Mouse (Mus musculus) lung, embryonic 14.5 days (tissue): ENCODE measurements around the gene Lca5l. TPM values are rescaled to one million over a fixed set of nuclear protein-coding genes. Genes with fewer than 3 reads are reported as not detected.

Source experiments
- ATAC-seq: fragments of 200-750 bp; cut with Nextera tagmentation; 2 replicates; pipeline ENCODE4 v1.8.0; 2017; ENCODE audit warnings: mild to moderate bottlenecking, moderate TSS enrichment, moderate library complexity; ENCODE audit not compliant: insufficient read depth
- DNase-seq: peaks from one replicate; pipeline ENCODE4 v3.0.0-alpha.2; 2015
- H3K27ac ChIP-seq: fragments of 300-500 bp; sonication (generic); 2 replicates; pipeline ENCODE4 v1.5.1; 2014; ENCODE audit warnings: low read depth, mild to moderate bottlenecking, moderate library complexity
- H3K27me3 ChIP-seq: fragments of 300-500 bp; sonication (generic); 2 replicates; pipeline ENCODE4 v1.6.1; 2014; ENCODE audit warnings: low read length, control low read depth; ENCODE audit not compliant: insufficient read depth
- H3K36me3 ChIP-seq: fragments of 300-500 bp; sonication (generic); 2 replicates; pipeline ENCODE4 v1.6.1; 2014; ENCODE audit warnings: control low read depth; ENCODE audit not compliant: insufficient read depth
- H3K4me1 ChIP-seq: fragments of 300-500 bp; sonication (generic); 2 replicates; pipeline ENCODE4 v1.6.1; 2014; ENCODE audit warnings: antibody characterized with exemption, control low read depth; ENCODE audit not compliant: insufficient read depth
- H3K4me2 ChIP-seq: fragments of 300-500 bp; sonication (generic); 2 replicates; pipeline ENCODE4 v1.6.1; 2014; ENCODE audit warnings: mild to moderate bottlenecking
- H3K4me3 ChIP-seq: fragments of 300-500 bp; sonication (generic); 2 replicates; pipeline ENCODE4 v1.5.1; 2014; ENCODE audit warnings: low read depth, low read length
- H3K9ac ChIP-seq: fragments of 300-500 bp; sonication (generic); 2 replicates; pipeline ENCODE4 v1.6.1; 2014
- H3K9me3 ChIP-seq: fragments of 300-500 bp; sonication (generic); 2 replicates; pipeline ENCODE4 v1.6.1; 2016; ENCODE audit warnings: low read depth, low read length, control low read depth
- CTCF ChIP-seq: IDR thresholded peaks from 2 replicates; pipeline ENCODE4 v1.5.1; 2016; ENCODE audit warnings: antibody characterized with exemption, low read depth
- WGBS: fragments of 180-500 bp; shearing (Covaris S2); extraction: QIAGEN DNeasy Blood & Tissue Kit; methylation state at CpG from one replicate; pipeline ENCODE4 v1.1.7; 2014; 5-methylcytosine and 5-hydroxymethylcytosine counted together
- polyA plus RNA-seq: library from polyadenylated mRNA; unstranded; fragments of >200 nt; fragmentation: Nextera tagmentation; extraction: Ambion mirVana; gene quantifications from 2 replicates; pipeline ENCODE4 v1.2.1, GENCODE M21; 2014

The Lca5l gene
- 1.1 and 1.9 TPM in 2 replicates for polyA plus RNA-seq

DNA sequence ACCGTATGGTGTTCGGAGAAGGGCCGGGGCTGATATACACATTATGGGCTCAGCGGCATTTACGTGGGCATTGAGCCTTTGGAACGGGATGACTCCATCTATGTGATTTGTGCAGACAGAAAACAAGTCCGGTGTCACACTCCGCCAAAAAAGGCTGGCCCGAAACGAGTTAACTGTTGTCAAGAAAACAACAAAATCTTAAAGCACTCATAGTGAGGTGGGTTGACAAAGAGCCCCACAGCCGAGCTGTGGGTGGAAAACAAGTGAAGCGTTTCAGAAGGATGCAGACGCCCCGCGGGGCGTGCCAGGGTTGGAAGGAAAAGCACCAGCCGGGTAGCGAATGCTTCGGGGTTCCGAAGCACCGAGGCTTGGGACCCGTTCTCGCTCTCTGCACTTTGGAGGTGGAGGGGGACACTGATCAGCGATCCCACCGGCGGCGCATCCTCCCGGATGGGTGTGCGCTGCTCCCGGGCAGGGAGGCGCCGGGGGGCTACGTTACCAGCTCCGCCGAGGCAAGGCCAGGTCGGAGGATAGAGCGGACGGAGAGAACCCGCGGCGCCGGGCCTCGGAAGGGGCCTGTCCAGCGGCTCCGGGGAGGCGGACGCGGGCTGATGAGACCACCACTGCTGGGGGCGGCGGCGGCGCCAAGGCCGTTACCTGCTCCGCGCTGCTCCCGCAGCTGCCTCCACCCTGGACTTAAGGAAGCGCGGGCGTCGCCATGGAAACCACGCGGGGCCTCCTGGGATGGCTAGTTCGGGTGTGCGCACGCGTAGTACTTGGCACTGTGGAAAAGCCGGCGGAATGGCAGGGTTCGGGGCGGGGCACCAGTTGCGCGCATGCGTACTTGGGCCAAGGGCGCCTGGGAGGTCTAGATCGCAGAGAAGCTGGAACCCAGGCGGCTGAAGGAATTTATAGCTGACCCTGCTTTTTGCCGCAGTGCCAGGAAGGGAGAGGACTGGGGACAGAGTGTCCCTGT, at the start of gene Lca5l:
Gene Lca5l, minus strand, starts transcription at position 741 of the 976 bp plus-strand sequence.
- no peak for TF ChIP-seq CTCF
- Histone ChIP-seq H3K9me3 (no peaks in the 10 kb centered on the region), H3K36me3 (no peaks in the 10 kb centered on the region), H3K4me2 (peak within 1 kb of the TSS; percentile 83), H3K27me3 (no peaks in the 10 kb centered on the region), H3K4me1 (no peaks in the 10 kb centered on the region), H3K4me3 (peak within 1 kb of the TSS; percentile 89), H3K27ac (peak within 1 kb of the TSS; percentile 86), H3K9ac (peak within 1 kb of the TSS; percentile 74)
- under 1% methylated on average over 77 of the region's 77 CpGs for WGBS
- DNase-seq (peak; percentile 100), ATAC-seq (peak; percentile 99)

DNA sequence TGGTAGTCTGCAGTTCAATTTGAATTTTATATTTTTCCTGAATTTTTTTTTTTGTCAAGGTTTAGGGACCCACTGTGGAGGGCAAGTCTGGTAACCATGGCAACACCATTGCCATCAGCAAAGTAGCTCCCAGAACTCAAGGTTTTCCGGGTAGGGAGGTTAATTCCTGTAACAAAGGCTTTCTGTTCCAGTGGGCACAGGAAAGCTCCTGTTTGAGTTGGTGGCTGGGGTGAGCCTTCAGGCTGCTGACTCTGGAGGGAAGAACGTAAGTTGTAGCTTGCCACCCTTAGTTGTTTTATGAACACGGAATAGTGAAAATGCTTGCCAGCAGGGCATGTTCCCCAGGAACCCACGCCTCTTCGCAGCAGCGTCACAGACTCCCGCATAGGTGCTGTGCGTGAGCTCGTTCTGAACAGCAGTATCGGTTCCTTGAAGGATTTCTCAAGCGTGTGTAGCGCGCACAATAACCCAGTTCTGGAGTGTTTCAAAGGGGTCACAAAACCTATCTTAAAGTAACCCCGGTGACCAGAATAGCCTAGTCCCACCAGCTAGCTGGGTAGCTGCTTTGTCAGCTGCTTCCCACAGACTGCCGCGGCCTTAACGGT, 43.4 kb upstream of the Lca5l start, which contains the start of gene B3galt5:
Gene B3galt5, plus strand, starts transcription at position 436 of the 605 bp plus-strand sequence.
- H3K9me3 ChIP-seq: no peaks in the 10 kb centered on the region
- ATAC-seq (no peak), DNase-seq (peak; percentile 58)
- H3K36me3 ChIP-seq: no peaks in the 10 kb centered on the region
- WGBS: 65% methylated on average over 17 of the region's 17 CpGs
- no peak within 1 kb of the TSS for H3K4me3 ChIP-seq
- no peak within 1 kb of the TSS for H3K9ac ChIP-seq
- H3K27ac ChIP-seq: peak within 1 kb of the TSS; percentile 63
- peak within 1 kb of the TSS; percentile 35 for H3K4me2 ChIP-seq
- H3K27me3 ChIP-seq: no peaks in the 10 kb centered on the region
- no peaks in the 10 kb centered on the region for H3K4me1 ChIP-seq
- no peak for TF ChIP-seq CTCF

DNA sequence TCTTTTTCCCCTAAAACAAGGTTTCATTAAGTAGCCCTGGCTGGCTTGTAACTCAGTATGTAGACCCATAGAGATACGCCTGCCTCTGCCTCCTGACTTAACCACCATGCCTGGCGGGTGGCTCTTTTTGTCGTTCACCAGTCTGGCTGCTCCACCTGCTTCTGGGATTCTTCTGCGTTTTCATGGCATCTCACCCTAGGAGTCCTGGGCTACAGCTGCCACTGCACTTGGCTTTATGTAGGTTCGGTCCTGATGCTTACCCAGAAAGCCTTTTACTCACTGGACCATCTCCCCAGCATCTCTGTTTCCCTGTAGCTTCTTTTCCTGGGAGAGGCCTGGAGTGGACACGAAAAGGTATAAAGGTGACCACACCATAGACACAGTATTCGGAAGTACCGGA, 41.9 kb upstream of the Lca5l start:
- 87% methylated on average over 8 of the region's 8 CpGs for WGBS

DNA sequence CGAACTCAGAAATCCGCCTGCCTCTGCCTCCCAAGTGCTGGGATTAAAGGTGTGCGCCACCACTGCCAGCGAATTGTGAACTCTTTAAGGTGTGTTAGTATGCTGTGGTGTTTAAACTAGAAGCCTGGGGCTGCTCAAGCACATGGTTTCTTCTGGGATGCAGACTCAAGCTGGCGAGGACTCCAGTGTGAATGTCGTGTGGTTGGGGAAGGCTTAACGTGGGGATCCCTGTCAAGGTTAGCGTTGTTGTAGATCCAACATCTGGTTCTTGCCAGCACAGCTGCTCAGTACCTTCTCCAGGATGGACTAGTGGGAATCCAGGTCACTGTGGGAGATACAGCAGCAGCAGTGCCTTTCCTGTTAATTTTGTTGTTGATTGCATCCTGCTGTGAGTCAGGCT, 39.9 kb upstream of the Lca5l start:
- WGBS: 79% methylated on average over 8 of the region's 8 CpGs
- Histone ChIP-seq H3K27me3 (no peaks in the 10 kb centered on the region), H3K9ac (no peak overlapping the region), H3K4me2 (no peak overlapping the region), H3K9me3 (no peaks in the 10 kb centered on the region), H3K4me1 (no peaks in the 10 kb centered on the region), H3K4me3 (no peak overlapping the region), H3K36me3 (no peaks in the 10 kb centered on the region), H3K27ac (no peak overlapping the region)
- no peak for DNase-seq
- ATAC-seq: no peak
- no peak for TF ChIP-seq CTCF

More for the DNA sequence above, 41.9 kb upstream of the Lca5l start:
- H3K9ac ChIP-seq: no peak overlapping the region
- H3K4me1 ChIP-seq: no peaks in the 10 kb centered on the region
- DNase-seq (no peak), ATAC-seq (no peak)
- H3K4me3 ChIP-seq: no peak overlapping the region
- H3K27me3 ChIP-seq: no peaks in the 10 kb centered on the region
- no peak overlapping the region for H3K4me2 ChIP-seq
- TF ChIP-seq CTCF: no peak
- H3K27ac ChIP-seq: no peak overlapping the region
- H3K36me3 ChIP-seq: no peaks in the 10 kb centered on the region
- H3K9me3 ChIP-seq: no peaks in the 10 kb centered on the region

DNA sequence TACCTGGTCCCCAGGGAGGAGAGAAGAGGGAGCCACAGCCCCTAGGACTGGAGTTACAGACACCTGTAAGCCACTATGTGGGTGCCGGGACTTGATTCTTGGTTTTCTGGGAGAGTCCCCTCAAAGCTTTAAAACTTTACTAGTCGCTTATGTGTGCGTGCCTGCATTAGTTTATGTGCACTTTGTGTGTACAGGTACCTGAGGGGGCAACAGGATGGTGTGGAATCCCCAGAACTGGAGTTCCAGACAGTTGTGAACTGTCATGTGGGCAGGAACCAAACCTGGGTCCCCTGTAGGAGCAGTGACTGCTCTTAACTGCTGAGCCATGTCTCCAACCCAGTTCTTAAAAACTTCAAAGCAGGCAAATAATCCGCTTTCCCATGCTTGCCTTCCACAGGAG, 39.2 kb upstream of the Lca5l start:
- WGBS: 91% methylated on average over 4 of the region's 4 CpGs
- Histone ChIP-seq H3K36me3 (no peaks in the 10 kb centered on the region), H3K4me2 (no peak overlapping the region), H3K9ac (no peak overlapping the region), H3K9me3 (no peaks in the 10 kb centered on the region), H3K27me3 (no peaks in the 10 kb centered on the region), H3K4me3 (no peak overlapping the region), H3K4me1 (no peaks in the 10 kb centered on the region), H3K27ac (no peak overlapping the region)
- no peak for TF ChIP-seq CTCF
- no peak for DNase-seq
- ATAC-seq: no peak

DNA sequence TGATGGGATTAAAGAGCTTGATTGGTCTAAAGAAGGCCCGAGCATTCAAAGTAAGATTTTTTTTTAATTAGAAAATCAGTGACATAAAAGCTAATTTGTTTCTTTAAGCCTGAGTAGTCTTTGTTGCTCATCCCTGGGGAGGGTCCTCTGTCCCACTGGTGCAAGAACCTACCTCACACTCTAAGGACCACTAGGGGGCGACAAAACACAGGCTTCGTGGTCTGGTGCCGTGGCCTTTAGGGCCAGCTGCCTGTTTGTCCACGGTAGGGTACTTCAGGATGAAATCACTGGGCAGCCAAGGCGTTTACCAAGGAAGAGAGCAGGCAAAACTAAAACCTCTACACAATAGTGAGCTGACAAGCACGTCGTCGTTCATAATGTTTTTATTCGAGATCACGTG, 38.3 kb upstream of the Lca5l start:
- TF ChIP-seq CTCF: peak; percentile 93
- H3K4me1 ChIP-seq: no peaks in the 10 kb centered on the region
- H3K27ac ChIP-seq: no peak overlapping the region
- no peak overlapping the region for H3K9ac ChIP-seq
- no peak overlapping the region for H3K4me2 ChIP-seq
- H3K27me3 ChIP-seq: no peaks in the 10 kb centered on the region
- no peaks in the 10 kb centered on the region for H3K9me3 ChIP-seq
- no peak overlapping the region for H3K4me3 ChIP-seq
- no peaks in the 10 kb centered on the region for H3K36me3 ChIP-seq
- peak; percentile 90 for DNase-seq
- peak; percentile 75 for ATAC-seq
- WGBS: 27% methylated on average over 11 of the region's 11 CpGs

DNA sequence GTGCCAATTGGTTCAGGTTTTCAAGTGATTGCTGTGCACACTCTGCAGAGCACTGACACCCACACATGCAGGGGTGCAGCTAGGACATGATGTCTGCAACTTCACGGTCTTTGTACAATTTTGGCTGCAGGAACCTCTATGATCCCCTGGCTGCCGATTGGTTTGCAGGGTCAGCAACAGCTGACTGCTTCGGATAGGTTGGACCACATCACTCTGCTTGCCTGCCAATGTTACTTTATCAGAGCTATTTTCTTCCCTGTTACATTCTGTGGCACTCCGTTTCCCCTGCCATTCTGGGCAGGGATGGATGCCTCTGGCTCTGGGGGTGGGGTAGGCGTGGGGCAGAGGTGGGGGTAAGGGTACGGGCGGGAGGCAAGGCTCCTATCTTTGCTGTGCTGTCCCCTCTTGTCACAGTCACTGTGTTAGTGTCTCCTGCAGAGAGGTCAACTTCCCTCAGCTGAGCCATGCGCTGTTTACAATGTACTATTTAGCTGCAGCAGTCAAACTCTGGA, 37.0 kb upstream of the Lca5l start:
- no peak overlapping the region for H3K9ac ChIP-seq
- TF ChIP-seq CTCF: no peak
- no peak overlapping the region for H3K4me3 ChIP-seq
- no peaks in the 10 kb centered on the region for H3K36me3 ChIP-seq
- H3K27ac ChIP-seq: no peak overlapping the region
- no peaks in the 10 kb centered on the region for H3K4me1 ChIP-seq
- ATAC-seq (0 out of 2 replicates have a peak, but pooled peaks have one; percentile 27), DNase-seq (no peak)
- H3K9me3 ChIP-seq: no peaks in the 10 kb centered on the region
- 39% methylated on average over 8 of the region's 8 CpGs for WGBS
- no peaks in the 10 kb centered on the region for H3K27me3 ChIP-seq
- H3K4me2 ChIP-seq: no peak overlapping the region
